Mouse (Mus musculus): ENCODE data around the gene Gm21409. TPM values are rescaled to one million over a fixed set of nuclear protein-coding genes. Genes with fewer than 3 reads are reported as not detected.
"Not testable (repeated sequence)": the region's sequence is repeated elsewhere in the genome, so short reads cannot be mapped to it uniquely, and the experiment has no call there.

Gm21409 gene
- not detected in 2 replicates for polyA plus RNA-seq (2016; fragmentation: Nextera tagmentation; extraction: Ambion mirVana)

DNA sequence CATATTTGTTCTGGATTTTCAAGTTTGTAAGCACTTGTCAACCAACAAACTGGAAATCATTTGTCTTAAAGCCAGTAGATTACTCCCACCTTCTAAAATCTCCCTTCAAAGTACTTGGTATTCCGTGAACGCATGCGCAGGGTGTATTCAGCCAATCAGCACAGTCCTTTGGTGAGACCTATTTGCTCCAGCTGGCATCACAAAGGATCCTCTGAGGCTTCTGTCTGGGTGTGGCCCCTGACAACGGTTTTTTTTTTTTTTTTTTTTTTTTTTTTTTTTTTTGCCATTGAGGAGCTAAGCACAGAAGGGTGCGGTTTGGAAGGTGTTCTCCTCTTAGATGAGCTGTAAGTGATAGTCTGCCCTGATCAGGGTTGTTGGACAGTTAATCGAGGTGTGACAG lies at the start of gene Gm21409:
TSS of gene Gm21409 (plus strand) at position 301 of the 400 bp plus-strand sequence.
- not testable (repeated sequence) for H3K36me3 ChIP-seq
- no CpG with 5 or more reads among the region's 6 CpGs for WGBS

More for the DNA sequence above, at the start of gene Gm21409:
- H3K27me3 ChIP-seq (replicated peaks); ATAC-seq (ENCODE audit: insufficient number of reproducible peaks, low FRiP score); H3K9ac ChIP-seq; H3K4me2 ChIP-seq; H3K4me1 ChIP-seq (replicated peaks); H3K27ac ChIP-seq (ENCODE audit: poor library complexity, severe bottlenecking); H3K9me3 ChIP-seq (replicated peaks); H3K4me3 ChIP-seq: not testable (repeated sequence)

Other genes with a start within 250 kb of the Gm21409 start
- gene Gm21394, start 181.8 kb upstream of the Gm21409 start, polyA plus RNA-seq (2016; fragmentation: Nextera tagmentation; extraction: Ambion mirVana): not detected in 2 replicates